Mouse (Mus musculus) CH12.LX (cell line): ENCODE results near the gene Sim2. TPM values are rescaled to one million over a fixed set of nuclear protein-coding genes. Genes with fewer than 3 reads are reported as not detected.
A peak's percentile ranks its signal among the peaks of the same experiment; 100 is the strongest.

Experiments used
- DNase-seq: peaks from one replicate; pipeline ENCODE4 v3.0.0-alpha.2; 2013; ENCODE audit errors: extremely low read depth
- H3K27ac ChIP-seq: 2 replicates; pipeline ENCODE4 v1.5.1; 2012; ENCODE audit warnings: low read depth, mild to moderate bottlenecking, control low read depth, moderate library complexity; ENCODE audit not compliant: insufficient read depth
- H3K27me3 ChIP-seq: replicated peaks from 2 replicates; pipeline ENCODE3; 2012; ENCODE audit warnings: inconsistent platforms
- H3K36me3 ChIP-seq, 2 experiments: replicated peaks in 1 of 2; 2 replicates each; pipeline versions ENCODE3 to v1.6.1; 2012; ENCODE audit warnings: inconsistent platforms in 1 of 2, low read length in 1 of 2, mild to moderate bottlenecking in 1 of 2, mixed read lengths in 1 of 2, moderate library complexity in 1 of 2; ENCODE audit not compliant: control insufficient read depth in 1 of 2, insufficient read depth in 1 of 2
- H3K4me1 ChIP-seq, 2 experiments: 2 replicates each; pipeline ENCODE4 v1.6.1; 2012; ENCODE audit warnings: inconsistent platforms in 1 of 2, moderate library complexity in 1 of 2; ENCODE audit not compliant: insufficient read depth in 2 of 2, control insufficient read depth in 1 of 2
- H3K4me2 ChIP-seq: 2 replicates; pipeline ENCODE4 v1.6.1; 2012; ENCODE audit warnings: low read depth, mild to moderate bottlenecking, control low read depth; ENCODE audit not compliant: poor library complexity, insufficient read depth, severe bottlenecking
- H3K4me3 ChIP-seq, 3 experiments: fragments of 150-350 bp in 1 of 3; sonication (generic) in 1 of 3; replicated peaks in 1 of 3; 2 replicates each; pipeline versions ENCODE3 to v1.5.1; 2011 to 2012; ENCODE audit warnings: low read depth in 2 of 3, low read length in 2 of 3, mild to moderate bottlenecking in 2 of 3, moderate library complexity in 2 of 3, control low read depth in 1 of 3, improper control_type of control experiment in 1 of 3, inconsistent platforms in 1 of 3, mixed read lengths in 1 of 3; ENCODE audit not compliant: poor library complexity in 1 of 3
- H3K79me2 ChIP-seq: replicated peaks from 2 replicates; pipeline ENCODE4 v1.6.1; 2012; ENCODE audit warnings: mild to moderate bottlenecking, moderate library complexity; ENCODE audit not compliant: control insufficient read depth, poor library complexity, insufficient read depth, severe bottlenecking; ENCODE audit errors: extremely low read depth
- H3K9ac ChIP-seq: 2 replicates; pipeline ENCODE4 v1.6.1; 2012; ENCODE audit warnings: low read depth, mild to moderate bottlenecking, control low read depth, moderate library complexity; ENCODE audit not compliant: insufficient read depth
- H3K9me3 ChIP-seq: replicated peaks from 2 replicates; pipeline ENCODE3; 2012; ENCODE audit warnings: low read length, inconsistent platforms, mixed read lengths
- CHD1 ChIP-seq: IDR thresholded peaks from 2 replicates; pipeline ENCODE4 v1.6.1; 2012; ENCODE audit warnings: low read depth, low read length, improper control_type of control experiment, inconsistent platforms
- CHD2 ChIP-seq: IDR thresholded peaks from 2 replicates; pipeline ENCODE4 v1.6.1; 2011; ENCODE audit warnings: low read length, improper control_type of control experiment
- EP300 ChIP-seq: IDR thresholded peaks from 2 replicates; pipeline ENCODE4 v1.6.1; 2011; ENCODE audit warnings: low read length, improper control_type of control experiment
- GABPA ChIP-seq: IDR thresholded peaks from 2 replicates; pipeline ENCODE4 v1.6.1; 2012; ENCODE audit warnings: low read depth, low read length, improper control_type of control experiment, inconsistent platforms; ENCODE audit not compliant: insufficient replicate concordance
- JUND ChIP-seq: conservative IDR thresholded peaks from 2 replicates; pipeline ENCODE4 v1.6.1; 2011; ENCODE audit warnings: low read depth, low read length, improper control_type of control experiment
- KAT2A ChIP-seq: IDR thresholded peaks from 2 replicates; pipeline ENCODE4 v1.6.1; 2012; ENCODE audit warnings: low read length, improper control_type of control experiment, inconsistent platforms; ENCODE audit not compliant: insufficient replicate concordance
- MAX ChIP-seq: IDR thresholded peaks from 2 replicates; pipeline ENCODE4 v1.6.1; 2011; ENCODE audit warnings: low read length, improper control_type of control experiment
- MAZ ChIP-seq: IDR thresholded peaks from 2 replicates; pipeline ENCODE4 v1.6.1; 2012; ENCODE audit warnings: low read depth, mild to moderate bottlenecking, inconsistent platforms, low read length, improper control_type of control experiment, moderate library complexity
- MEF2A ChIP-seq: IDR thresholded peaks from 2 replicates; pipeline ENCODE4 v1.6.1; 2014; ENCODE audit warnings: low read depth, mild to moderate bottlenecking, inconsistent platforms, low read length, improper control_type of control experiment, borderline replicate concordance
- MXI1 ChIP-seq: IDR thresholded peaks from 2 replicates; pipeline ENCODE4 v1.6.1; 2011; ENCODE audit warnings: mild to moderate bottlenecking, low read depth, low read length, improper control_type of control experiment
- POLR2A ChIP-seq: IDR thresholded peaks from 2 replicates; pipeline ENCODE4 v1.6.1; 2011; ENCODE audit warnings: low read depth, mild to moderate bottlenecking, improper control_type of control experiment, low read length
- POLR2AphosphoS2 ChIP-seq: IDR thresholded peaks from 2 replicates; pipeline ENCODE4 v1.6.1; 2011; ENCODE audit warnings: low read depth, low read length, improper control_type of control experiment
- RAD21 ChIP-seq: IDR thresholded peaks from 2 replicates; pipeline ENCODE4 v1.6.1; 2011; ENCODE audit warnings: low read depth, mild to moderate bottlenecking, low read length, improper control_type of control experiment, moderate library complexity
- TBP ChIP-seq: conservative IDR thresholded peaks from 2 replicates; pipeline ENCODE4 v1.6.1; 2011; ENCODE audit warnings: low read depth, low read length, improper control_type of control experiment
- TCF12 ChIP-seq: IDR thresholded peaks from 2 replicates; pipeline ENCODE4 v1.6.1; 2014; ENCODE audit warnings: low read depth, mild to moderate bottlenecking, inconsistent platforms, low read length, improper control_type of control experiment
- UBTF ChIP-seq: IDR thresholded peaks from 2 replicates; pipeline ENCODE4 v1.6.1; 2012; ENCODE audit warnings: low read depth, mild to moderate bottlenecking, inconsistent platforms, low read length, improper control_type of control experiment, moderate library complexity
- USF2 ChIP-seq: conservative IDR thresholded peaks from 2 replicates; pipeline ENCODE4 v1.6.1; 2011; ENCODE audit warnings: low read depth, low read length, improper control_type of control experiment
- ZC3H11A ChIP-seq: IDR thresholded peaks from 2 replicates; pipeline ENCODE4 v1.6.1; 2012; ENCODE audit warnings: low read depth, mild to moderate bottlenecking, inconsistent platforms, low read length, improper control_type of control experiment
- ZKSCAN1 ChIP-seq: IDR thresholded peaks from 2 replicates; pipeline ENCODE4 v1.6.1; 2012; ENCODE audit warnings: low read depth, inconsistent platforms, low read length, improper control_type of control experiment, borderline replicate concordance
- ZMIZ1 ChIP-seq: IDR thresholded peaks from 2 replicates; pipeline ENCODE4 v1.6.1; 2012; ENCODE audit warnings: low read depth, mild to moderate bottlenecking, inconsistent platforms, low read length, improper control_type of control experiment
- ZNF384 ChIP-seq: IDR thresholded peaks from 2 replicates; pipeline ENCODE4 v1.6.1; 2012; ENCODE audit warnings: low read depth, low read length, improper control_type of control experiment, inconsistent platforms
- dilution Hi-C: fragments of 300-500 bp; cut with MboI; formaldehyde crosslinking; loops from 2 replicates; pipeline ENCODE4 v1.14.3; 2020; ENCODE audit warnings: low sequenced_read_pairs; ENCODE audit not compliant: extremely low pct_unique_long_range_greater_than_20kb, extremely low pct_ligation_motif_present
- in situ Hi-C: fragments of 300-500 bp; cut with MboI; formaldehyde crosslinking; loops from 3 replicates; pipeline ENCODE4 v1.14.3; 2019; ENCODE audit warnings: low sequenced_read_pairs, low pct_ligation_motif_present, low pct_unique_long_range_greater_than_20kb, mixed read lengths
- polyA plus RNA-seq: library from polyadenylated mRNA; unstranded; fragments of >175 nt; gene quantifications from 2 replicates; pipeline ENCODE4 v1.2.1, GENCODE M21; 2012; ENCODE audit warnings: low read depth; ENCODE audit not compliant: insufficient read length
- total RNA-seq, 2 experiments: library from RNA; depleted of rRNA; stranded (reverse); fragments of 300-350 nt in 1 of 2; fragments of >200 nt in 1 of 2; gene quantifications; 2 replicates each; pipeline ENCODE4 v1.2.3; 2012 to 2014

Gene Sim2
- total and polyA plus RNA-seq, 3 experiments = not detected

- no peak for DNase-seq
- TF ChIP-seq POLR2AphosphoS2 = no peak
- no peak for TF ChIP-seq UBTF
- TF ChIP-seq ZNF384 = no peak
- no peak for TF ChIP-seq POLR2A
- Histone ChIP-seq H3K27ac (no peak overlapping the region), H3K4me2 (no peak overlapping the region), H3K4me3 (no peak overlapping the region), H3K27me3 (peaks cover 2% of the 10 kb centered on the region), H3K36me3 (no peaks in the 10 kb centered on the region), H3K79me2 (no peaks in the 10 kb centered on the region), H3K9me3 (no peaks in the 10 kb centered on the region), H3K9ac (no peak overlapping the region), H3K4me1 (peaks cover 2 to 5% of the 10 kb centered on the region in 2 experiments; a peak in 1 of 4 replicates)
- dilution Hi-C loops = no loop called here
- in situ Hi-C loops = no loop called here
Measured at GRCm38 (mm10) chr16:94117333-94117732, 32.6 kb downstream of the Sim2 start.

DNA sequence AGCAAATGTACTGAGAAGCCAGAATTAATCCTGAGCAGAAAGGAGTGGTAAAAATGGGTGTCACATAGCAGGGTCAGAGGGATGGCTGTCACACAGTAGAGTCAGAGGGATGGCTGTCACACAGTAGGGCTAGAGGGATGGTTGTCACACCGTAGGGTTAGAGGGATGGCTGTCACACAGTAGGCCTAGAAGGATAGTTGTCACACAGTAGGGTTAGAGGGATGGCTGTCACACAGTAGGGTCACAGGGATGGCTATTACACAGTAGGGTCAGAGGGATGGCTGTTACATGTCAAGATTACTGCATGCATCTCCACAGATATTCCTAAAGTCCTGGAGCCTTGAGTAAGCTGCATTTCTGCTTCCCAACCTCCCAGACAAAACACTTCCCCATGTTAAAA lies 33.7 kb downstream of the Sim2 start:
- Histone ChIP-seq H3K4me1 (0 out of 4 replicates have a peak, but pooled peaks cover 3 to 7% of the 10 kb centered on the region in 2 experiments), H3K79me2 (no peaks in the 10 kb centered on the region), H3K4me3 (no peak overlapping the region), H3K4me2 (no peak overlapping the region), H3K36me3 (no peaks in the 10 kb centered on the region), H3K9me3 (no peaks in the 10 kb centered on the region), H3K27me3 (peaks cover 2% of the 10 kb centered on the region), H3K9ac (no peak overlapping the region), H3K27ac (no peak overlapping the region)
- TF ChIP-seq ZKSCAN1 (peak; percentile 86), ZMIZ1 (no peak)
- dilution Hi-C loops = no loop called here
- DNase-seq = no peak
- in situ Hi-C loops = no loop called here

- TF ChIP-seq POLR2A (no peak), RAD21 (no peak), GABPA (no peak), CHD2 (no peak), JUND (no peak), TBP (no peak), MAZ (no peak), TCF12 (no peak), MAX (no peak), MXI1 (no peak), ZC3H11A (no peak), USF2 (no peak), EP300 (no peak), CHD1 (no peak), UBTF (no peak), MEF2A (no peak), KAT2A (no peak)
- H3K4me2 ChIP-seq = peak overlapping the region; percentile 1; the same call in 1 of the 2 replicates
- in situ Hi-C loops = no loop called here
- no peak overlapping the region for H3K9ac ChIP-seq
- H3K36me3 ChIP-seq = no peaks in the 10 kb centered on the region
- H3K27me3 ChIP-seq = no peaks in the 10 kb centered on the region
- DNase-seq = no peak
- 0 out of 4 replicates have a peak, but pooled peaks cover 0 to 7% of the 10 kb centered on the region in 2 experiments for H3K4me1 ChIP-seq
- no peaks in the 10 kb centered on the region for H3K9me3 ChIP-seq
- H3K27ac ChIP-seq = no peak overlapping the region
- dilution Hi-C loops = no loop called here
- H3K79me2 ChIP-seq = no peaks in the 10 kb centered on the region
- no peak overlapping the region for H3K4me3 ChIP-seq
Measured at GRCm38 (mm10) chr16:94122347-94122746, 37.6 kb downstream of the Sim2 start.
